ENCODE assay signal across 8 mouse cellular contexts in the genomic region with DNA sequence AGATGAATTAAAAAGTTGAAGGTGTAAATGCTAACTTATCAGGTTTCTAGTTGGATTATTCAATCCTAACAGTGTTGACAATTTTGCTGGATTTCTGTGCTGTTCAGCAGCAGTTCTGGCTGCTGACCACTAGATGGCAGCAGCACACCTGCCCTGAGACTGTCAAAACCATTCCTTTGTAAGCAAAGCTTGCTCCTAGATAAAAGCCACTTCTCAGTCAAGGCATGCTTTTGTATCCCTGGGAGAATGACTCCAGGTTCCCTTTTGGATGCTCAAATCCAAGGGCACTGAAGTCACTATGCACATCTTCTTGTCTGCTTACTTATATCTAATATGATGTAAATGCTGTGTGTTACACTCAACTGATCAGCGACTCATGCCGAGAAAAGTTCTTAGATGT. TPM values are rescaled to one million over a fixed set of nuclear protein-coding genes. Genes with fewer than 3 reads are reported as not detected.
DNase-seq lines count a peak whose midpoint lies in the region; ATAC-seq and TF ChIP-seq lines count a peak whose summit lies in the region.

No protein-coding gene starts in this region.

- ATAC-seq in midbrain, embryonic 12.5 days (ENCODE audit: low FRiP score, low read depth), result peak; percentile 73

- no peak overlapping the region for H3K4me2 ChIP-seq in midbrain, embryonic 12.5 days (replicated peaks)

- DNase-seq in ovary, postnatal 36 days (ENCODE audit: low spot score), result peak; percentile 23
- no peak for DNase-seq in ovary, postnatal 10 days (ENCODE audit: low spot score)
- peak; percentile 74 for DNase-seq in adipocyte (ENCODE audit: low spot score)
- DNase-seq in hindbrain, embryonic 10.5 days (ENCODE audit: low spot score), result peak; percentile 43
- peak; percentile 62 to 66 for DNase-seq in left cerebral cortex, postnatal 25 days (ENCODE audit: low spot score in 2 of 2)
- DNase-seq in testis, postnatal 10 days (ENCODE audit: low spot score), result peak; percentile 47

- H3K36me3 ChIP-seq in hindbrain, embryonic 10.5 days, result peaks cover 100% of the 10 kb centered on the region
- peaks cover 80% of the 10 kb centered on the region for H3K36me3 ChIP-seq in midbrain, embryonic 12.5 days

- no peak overlapping the region for H3K4me3 ChIP-seq in cortical plate, adult 2 months (ENCODE audit: insufficient read depth, low read length)
- H3K4me3 ChIP-seq in hindbrain, embryonic 10.5 days, result no peak overlapping the region
- H3K4me3 ChIP-seq in midbrain, embryonic 12.5 days, result no peak overlapping the region

- H3K9ac ChIP-seq in midbrain, embryonic 12.5 days (replicated peaks), result no peak overlapping the region

- no peaks in the 10 kb centered on the region for H3K27me3 ChIP-seq in hindbrain, embryonic 10.5 days (ENCODE audit: insufficient read depth, poor library complexity, severe bottlenecking)
- H3K27me3 ChIP-seq in midbrain, embryonic 12.5 days, result no peaks in the 10 kb centered on the region

- H3K4me1 ChIP-seq in cortical plate, adult 2 months (ENCODE audit: control insufficient read depth, insufficient read depth, low read length), result no peaks in the 10 kb centered on the region
- no peaks in the 10 kb centered on the region for H3K4me1 ChIP-seq in hindbrain, embryonic 10.5 days (replicated peaks)
- H3K4me1 ChIP-seq in midbrain, embryonic 12.5 days, result no peaks in the 10 kb centered on the region

- TF ChIP-seq POLR2A in cortical plate, adult 2 months (IDR thresholded peaks at IDR 0.05; ENCODE audit: extremely low read depth, insufficient read depth, low read length), result no peak

- intact Hi-C loops in left cerebral cortex, postnatal 25 days (cut with DNase I), result no loop called here

- no peak overlapping the region for H3K27ac ChIP-seq in cortical plate, adult 2 months (ENCODE audit: insufficient read depth, low read length)
- no peak overlapping the region for H3K27ac ChIP-seq in hindbrain, embryonic 10.5 days
- H3K27ac ChIP-seq in midbrain, embryonic 12.5 days (replicated peaks), result 0 out of 2 replicates have a peak overlapping the region, but pooled peaks have one; percentile 15

- WGBS in hindbrain, embryonic 10.5 days, result 95% methylated on average over 2 of the region's 2 CpGs
- 93% methylated on average over 2 of the region's 2 CpGs for WGBS in midbrain, embryonic 12.5 days

- no peaks in the 10 kb centered on the region for H3K9me3 ChIP-seq in hindbrain, embryonic 10.5 days
- no peaks in the 10 kb centered on the region for H3K9me3 ChIP-seq in midbrain, embryonic 12.5 days

- peak; percentile 96 for TF ChIP-seq CTCF in cortical plate, adult 2 months (IDR thresholded peaks at IDR 0.05; ENCODE audit: extremely low read depth, insufficient read depth, low read length)

RNA-seq across cellular contexts. Expression of a gene that starts 20.3 kb away (rescaled TPM):
- 24.1 and 24.5 TPM in 2 replicates for polyA plus RNA-seq in cortical plate, adult 2 months (2012; rRNA removed)
- 1.8 and 2.6 TPM in 2 replicates for polyA plus RNA-seq in hindbrain, embryonic 10.5 days (2016; fragmentation: Nextera tagmentation; extraction: Ambion mirVana)
- total RNA-seq in left cerebral cortex, postnatal 25 days (2021), result 10 to 100 TPM; 67.1 to 71.3 TPM
- polyA plus RNA-seq in midbrain, embryonic 12.5 days (2016; fragmentation: Nextera tagmentation; extraction: Ambion mirVana), result 3.4 and 3.5 TPM in 2 replicates

RNA-seq across cellular contexts. Expression of a gene that starts 35.1 kb away (rescaled TPM):
- polyA plus RNA-seq in cortical plate, adult 2 months (2012; rRNA removed), result 3.5 TPM in 2 replicates
- polyA plus RNA-seq in hindbrain, embryonic 10.5 days (2016; fragmentation: Nextera tagmentation; extraction: Ambion mirVana), result 85.2 and 108 TPM in 2 replicates
- total RNA-seq in left cerebral cortex, postnatal 25 days (2021), result 1 to 10 TPM; 4.9 to 5.5 TPM
- 85.9 and 86.1 TPM in 2 replicates for polyA plus RNA-seq in midbrain, embryonic 12.5 days (2016; fragmentation: Nextera tagmentation; extraction: Ambion mirVana)

RNA-seq across cellular contexts. Expression of a gene that starts 49.0 kb away (rescaled TPM):
- polyA plus RNA-seq in cortical plate, adult 2 months (2012; rRNA removed), result 41.7 and 54.7 TPM in 2 replicates
- polyA plus RNA-seq in hindbrain, embryonic 10.5 days (2016; fragmentation: Nextera tagmentation; extraction: Ambion mirVana), result 26.8 and 31.0 TPM in 2 replicates
- total RNA-seq in left cerebral cortex, postnatal 25 days (2021), result 10 to 100 TPM; 44.7 TPM
- 35.3 and 36.5 TPM in 2 replicates for polyA plus RNA-seq in midbrain, embryonic 12.5 days (2016; fragmentation: Nextera tagmentation; extraction: Ambion mirVana)

Comparison
In these comparisons a context has a peak if more than half of its experiments do, and no peak if none do; other contexts are left out.
1. RNA of a gene that starts 35.1 kb away (polyA plus RNA-seq): 85.9 to 86.1 TPM in midbrain, embryonic 12.5 days and 85.2 to 108 TPM in hindbrain, embryonic 10.5 days; 3.5 TPM in cortical plate, adult 2 months; every median in the first group is over 10 times any median in the second.